Mouse (Mus musculus): ENCODE measurements at regions not wholly inside any gene's neighbourhood (a gene's known extent, or its start where the extent isn't known, plus 50 kb on each side); places are given as distances from the start of the nearest gene placed in this dataset.

- H3K36me3 ChIP-seq, result no peaks in the 10 kb centered on the region
- H3K4me3 ChIP-seq (replicated peaks), result no peak overlapping the region
- 17% methylated on average over 5 of the region's 5 CpGs for WGBS
- 0 out of 2 replicates have a peak, but pooled peaks cover 5% of the 10 kb centered on the region for H3K9me3 ChIP-seq (replicated peaks)
- peak overlapping the region; percentile 55; the same call in 1 of the 2 replicates for H3K27ac ChIP-seq (replicated peaks)
- no peaks in the 10 kb centered on the region for H3K27me3 ChIP-seq
- H3K9ac ChIP-seq, result no peak overlapping the region
- peak; percentile 76 for ATAC-seq (ENCODE audit: insufficient number of reproducible peaks, low FRiP score, low TSS enrichment, low read depth)
- H3K4me1 ChIP-seq, result peaks cover 17% of the 10 kb centered on the region
- no peak overlapping the region for H3K4me2 ChIP-seq (replicated peaks)
These were observed 236.2 kb upstream of the Jade1 start for GRCm38 (mm10) chr3:41319214-41319856.

- 44% methylated on average over 12 of the region's 12 CpGs for WGBS
- Histone ChIP-seq H3K9me3 (replicated peaks) (0 out of 2 replicates have a peak, but pooled peaks cover 4% of the 10 kb centered on the region), H3K27me3 (no peaks in the 10 kb centered on the region), H3K27ac (replicated peaks) (peak overlapping the region; percentile 71), H3K36me3 (no peaks in the 10 kb centered on the region), H3K4me1 (peaks cover 17% of the 10 kb centered on the region), H3K9ac (no peak overlapping the region), H3K4me2 (replicated peaks) (no peak overlapping the region), H3K4me3 (replicated peaks) (no peak overlapping the region)
- ATAC-seq (ENCODE audit: insufficient number of reproducible peaks, low FRiP score, low TSS enrichment, low read depth), result peak; percentile 50; the same call in 1 of the 2 replicates
These were observed 235.6 kb upstream of the Pgrmc2 start for GRCm38 (mm10) chr3:41318232-41319131.

GRCm38 (mm10) chr3:41317170-41317569 is 234.3 kb upstream of the Pgrmc2 start:
- ATAC-seq (ENCODE audit: insufficient number of reproducible peaks, low FRiP score, low TSS enrichment, low read depth), result 0 out of 2 replicates have a peak, but pooled peaks have one; percentile 17
- H3K27me3 ChIP-seq, result no peaks in the 10 kb centered on the region
- WGBS, result 44% methylated on average over 4 of the region's 4 CpGs

DNA sequence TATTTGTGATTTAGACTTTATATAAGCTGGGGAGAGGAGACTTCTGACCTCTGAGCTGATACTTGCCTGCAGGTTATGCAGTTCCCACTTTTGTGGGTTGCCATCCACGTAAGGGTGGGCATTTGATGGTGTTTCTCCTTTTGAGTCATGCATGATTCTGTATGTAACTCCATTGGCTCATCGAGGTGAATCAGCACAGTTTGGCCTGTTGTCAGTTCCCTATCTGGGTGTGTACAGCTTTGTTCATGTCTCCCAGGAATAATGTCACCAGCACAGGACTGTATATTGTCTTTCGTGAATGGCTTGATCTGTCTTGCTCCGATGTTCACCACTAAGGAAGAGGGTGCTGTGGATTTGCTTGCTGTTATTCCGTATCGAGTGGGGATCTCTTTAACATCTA is 229.6 kb upstream of the Pgrmc2 start:
- H3K27ac ChIP-seq (replicated peaks), result no peak overlapping the region
- no peak overlapping the region for H3K4me3 ChIP-seq (replicated peaks)
- no peaks in the 10 kb centered on the region for H3K9me3 ChIP-seq (replicated peaks)
- no peaks in the 10 kb centered on the region for H3K36me3 ChIP-seq
- WGBS, result 90% methylated on average over 6 of the region's 6 CpGs
- no peak for ATAC-seq (ENCODE audit: insufficient number of reproducible peaks, low FRiP score, low TSS enrichment, low read depth)
- H3K27me3 ChIP-seq, result no peaks in the 10 kb centered on the region
- 0 out of 2 replicates have a peak, but pooled peaks cover 4% of the 10 kb centered on the region for H3K4me1 ChIP-seq
- H3K9ac ChIP-seq, result no peak overlapping the region
- no peak overlapping the region for H3K4me2 ChIP-seq (replicated peaks)

More at GRCm38 (mm10) chr3:41317170-41317569, 234.3 kb upstream of the Pgrmc2 start:
- Histone ChIP-seq H3K36me3 (no peaks in the 10 kb centered on the region), H3K27ac (replicated peaks) (no peak overlapping the region), H3K9ac (no peak overlapping the region), H3K9me3 (replicated peaks) (no peaks in the 10 kb centered on the region), H3K4me1 (peaks cover 17% of the 10 kb centered on the region), H3K4me3 (replicated peaks) (no peak overlapping the region), H3K4me2 (replicated peaks) (no peak overlapping the region)

DNA sequence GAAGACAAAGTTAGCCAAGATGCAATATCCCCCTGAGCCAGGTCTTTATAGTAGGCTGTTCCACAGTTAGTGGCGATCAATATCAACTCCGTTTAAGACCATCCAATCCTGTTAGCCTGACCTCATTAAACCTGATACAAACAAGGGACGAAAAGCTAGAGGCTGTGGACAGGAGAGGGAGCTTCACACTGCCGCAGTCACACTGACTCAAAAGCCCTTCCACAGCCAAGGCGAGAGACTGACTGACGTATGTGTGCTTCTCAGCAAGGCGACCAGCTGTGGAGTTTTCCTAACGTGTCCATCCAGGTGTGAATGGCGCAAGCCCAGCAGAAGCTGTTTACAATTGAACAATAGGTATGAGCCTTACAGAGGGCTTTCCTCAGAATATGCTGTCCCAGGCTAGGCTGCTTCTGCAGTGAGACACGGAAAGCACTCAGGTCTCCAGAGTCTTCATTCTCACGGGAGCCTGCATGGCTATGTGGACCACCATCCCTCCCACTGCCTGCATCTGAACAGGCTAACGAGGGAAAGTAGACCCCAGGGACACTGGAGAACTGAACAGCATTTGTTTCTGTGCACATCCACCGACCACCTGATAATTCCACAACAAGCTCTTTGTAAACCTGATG is 224.7 kb upstream of the Pgrmc2 start:
- 70% methylated on average over 13 of the region's 13 CpGs for WGBS
- no peak overlapping the region for H3K9ac ChIP-seq
- H3K27ac ChIP-seq (replicated peaks), result no peak overlapping the region
- no peak for ATAC-seq (ENCODE audit: insufficient number of reproducible peaks, low FRiP score, low TSS enrichment, low read depth)
- H3K9me3 ChIP-seq (replicated peaks), result no peaks in the 10 kb centered on the region
- H3K4me3 ChIP-seq (replicated peaks), result no peak overlapping the region
- H3K36me3 ChIP-seq, result no peaks in the 10 kb centered on the region
- no peak overlapping the region for H3K4me2 ChIP-seq (replicated peaks)
- H3K27me3 ChIP-seq, result no peaks in the 10 kb centered on the region
- no peaks in the 10 kb centered on the region for H3K4me1 ChIP-seq

DNA sequence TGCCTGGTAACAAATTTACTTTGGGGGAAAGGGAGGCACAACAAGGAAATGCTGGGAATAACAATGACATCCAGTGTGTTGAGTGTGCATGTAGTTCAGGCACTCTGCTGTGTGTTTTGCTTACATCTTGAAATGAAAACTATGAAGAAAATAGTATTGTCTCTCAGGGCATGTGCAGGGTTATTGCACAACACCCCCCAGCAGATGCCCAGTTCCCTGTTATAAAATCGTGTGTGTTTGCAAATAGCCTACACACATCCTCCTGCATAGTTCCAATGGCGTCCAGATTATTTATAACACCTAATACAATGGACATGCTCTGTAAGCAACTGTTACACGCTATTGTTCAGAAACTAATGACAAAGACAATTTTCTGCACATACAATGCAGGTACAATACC is 220.0 kb upstream of the Pgrmc2 start:
- 78% methylated on average over 3 of the region's 3 CpGs for WGBS
- Histone ChIP-seq H3K9ac (no peak overlapping the region), H3K4me2 (replicated peaks) (no peak overlapping the region), H3K36me3 (no peaks in the 10 kb centered on the region), H3K4me3 (replicated peaks) (no peak overlapping the region), H3K9me3 (replicated peaks) (no peaks in the 10 kb centered on the region), H3K27me3 (no peaks in the 10 kb centered on the region), H3K4me1 (no peaks in the 10 kb centered on the region), H3K27ac (replicated peaks) (no peak overlapping the region)
- ATAC-seq (ENCODE audit: insufficient number of reproducible peaks, low FRiP score, low TSS enrichment, low read depth), result no peak

DNA sequence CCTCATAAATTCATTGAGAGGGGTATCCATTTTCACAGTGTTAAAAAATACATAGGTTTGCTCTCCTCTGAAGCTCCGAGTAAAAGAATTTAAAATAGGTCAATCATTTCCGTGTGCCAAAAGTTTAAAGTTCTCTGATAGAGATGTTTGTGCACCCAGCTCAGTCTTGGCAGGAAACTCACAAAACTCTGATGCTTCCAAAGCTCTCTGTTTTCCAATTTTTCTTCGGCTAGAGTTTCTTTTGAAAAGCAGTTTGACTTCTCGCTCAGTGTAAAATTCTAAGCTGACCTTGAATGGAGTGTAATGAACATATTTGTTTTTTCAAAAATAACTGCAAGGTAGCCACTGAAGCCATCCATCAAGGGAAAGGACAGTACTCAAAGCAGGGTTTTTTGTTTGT is 215.9 kb upstream of the Pgrmc2 start:
- no peaks in the 10 kb centered on the region for H3K9me3 ChIP-seq (replicated peaks)
- H3K36me3 ChIP-seq, result no peaks in the 10 kb centered on the region
- ATAC-seq (ENCODE audit: insufficient number of reproducible peaks, low FRiP score, low TSS enrichment, low read depth), result no peak
- no peak overlapping the region for H3K27ac ChIP-seq (replicated peaks)
- no peak overlapping the region for H3K9ac ChIP-seq
- no peaks in the 10 kb centered on the region for H3K27me3 ChIP-seq
- H3K4me2 ChIP-seq (replicated peaks), result no peak overlapping the region
- WGBS, result 57% methylated on average over 4 of the region's 4 CpGs
- H3K4me1 ChIP-seq, result 0 out of 2 replicates have a peak, but pooled peaks cover 3% of the 10 kb centered on the region
- no peak overlapping the region for H3K4me3 ChIP-seq (replicated peaks)

GRCm38 (mm10) chr3:41296152-41296809 is 213.4 kb upstream of the Pgrmc2 start:
- ATAC-seq (ENCODE audit: insufficient number of reproducible peaks, low FRiP score, low TSS enrichment, low read depth), result no peak
- H3K4me3 ChIP-seq (replicated peaks), result no peak overlapping the region
- H3K27me3 ChIP-seq, result no peaks in the 10 kb centered on the region

DNA sequence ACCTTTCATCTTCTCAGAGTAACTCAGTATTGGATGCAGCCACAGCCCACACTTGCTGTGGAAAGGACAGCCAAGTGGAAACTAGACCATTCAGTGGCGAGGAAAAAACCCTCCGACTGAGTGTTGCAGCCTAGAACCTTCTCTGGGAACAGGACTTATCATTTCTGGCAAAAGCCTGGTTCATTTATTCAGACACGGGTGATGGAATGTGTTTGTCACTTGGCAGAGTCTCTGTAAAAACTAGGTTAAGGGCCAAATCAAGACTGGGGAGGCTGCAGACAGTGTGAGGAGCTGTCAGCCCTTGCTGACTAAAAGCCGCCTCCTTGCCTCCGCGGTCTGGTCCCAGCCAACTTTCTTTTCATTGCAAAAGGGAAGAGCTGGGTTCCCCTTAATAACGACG is 212.3 kb upstream of the Pgrmc2 start:
- Histone ChIP-seq H3K27me3 (no peaks in the 10 kb centered on the region), H3K36me3 (no peaks in the 10 kb centered on the region), H3K27ac (replicated peaks) (no peak overlapping the region), H3K9ac (no peak overlapping the region), H3K4me3 (replicated peaks) (no peak overlapping the region), H3K4me1 (0 out of 2 replicates have a peak, but pooled peaks cover 3% of the 10 kb centered on the region), H3K4me2 (replicated peaks) (no peak overlapping the region), H3K9me3 (replicated peaks) (no peaks in the 10 kb centered on the region)
- ATAC-seq (ENCODE audit: insufficient number of reproducible peaks, low FRiP score, low TSS enrichment, low read depth), result no peak
- 57% methylated on average over 8 of the region's 8 CpGs for WGBS

More at GRCm38 (mm10) chr3:41296152-41296809, 213.4 kb upstream of the Pgrmc2 start:
- H3K9ac ChIP-seq, result no peak overlapping the region
- no peak overlapping the region for H3K27ac ChIP-seq (replicated peaks)
- no peaks in the 10 kb centered on the region for H3K9me3 ChIP-seq (replicated peaks)
- 67% methylated on average over 11 of the region's 11 CpGs for WGBS
- H3K36me3 ChIP-seq, result no peaks in the 10 kb centered on the region
- H3K4me2 ChIP-seq (replicated peaks), result no peak overlapping the region
- 0 out of 2 replicates have a peak, but pooled peaks cover 3% of the 10 kb centered on the region for H3K4me1 ChIP-seq

- Histone ChIP-seq H3K4me2 (replicated peaks) (no peak overlapping the region), H3K4me3 (replicated peaks) (no peak overlapping the region), H3K9me3 (replicated peaks) (no peaks in the 10 kb centered on the region), H3K27ac (replicated peaks) (no peak overlapping the region), H3K36me3 (no peaks in the 10 kb centered on the region), H3K27me3 (no peaks in the 10 kb centered on the region), H3K9ac (no peak overlapping the region), H3K4me1 (0 out of 2 replicates have a peak, but pooled peaks cover under 1% of the 10 kb centered on the region)
- WGBS, result 80% methylated on average over 11 of the region's 11 CpGs
- ATAC-seq (ENCODE audit: insufficient number of reproducible peaks, low FRiP score, low TSS enrichment, low read depth), result peak; percentile 19; the same call in 1 of the 2 replicates
These were observed 207.9 kb upstream of the Pgrmc2 start for GRCm38 (mm10) chr3:41290535-41291307.
